Mouse (Mus musculus) heart, embryonic 15.5 days (tissue): ENCODE data around the gene Polr2h. TPM values are rescaled to one million over a fixed set of nuclear protein-coding genes. Genes with fewer than 3 reads are reported as not detected.
"Not testable (repeated sequence)": the region's sequence is repeated elsewhere in the genome, so short reads cannot be mapped to it uniquely, and the experiment has no call there.

Experiments used
- ATAC-seq: fragments of 200-750 bp; cut with Nextera tagmentation; replicated peaks from 2 replicates; pipeline ENCODE4 v1.8.0; 2017; ENCODE audit warnings: low read depth, moderate TSS enrichment; ENCODE audit not compliant: insufficient number of reproducible peaks, insufficient read depth, low FRiP score
- H3K27ac ChIP-seq: fragments of 300-500 bp; sonication (generic); 2 replicates; pipeline ENCODE4 v1.5.1; 2015; ENCODE audit warnings: mild to moderate bottlenecking, inconsistent platforms
- H3K27me3 ChIP-seq: fragments of 300-500 bp; sonication (generic); 2 replicates; pipeline ENCODE4 v1.6.1; 2015; ENCODE audit warnings: inconsistent platforms
- H3K36me3 ChIP-seq: fragments of 300-500 bp; sonication (generic); 2 replicates; pipeline ENCODE4 v1.6.1; 2015; ENCODE audit warnings: mild to moderate bottlenecking, inconsistent platforms
- H3K4me1 ChIP-seq: fragments of 300-500 bp; sonication (generic); replicated peaks from 2 replicates; pipeline ENCODE4 v1.6.1; 2015; ENCODE audit warnings: inconsistent platforms
- H3K4me2 ChIP-seq: fragments of 300-500 bp; sonication (generic); 2 replicates; pipeline ENCODE4 v1.6.1; 2015; ENCODE audit warnings: inconsistent platforms, mild to moderate bottlenecking, moderate library complexity
- H3K4me3 ChIP-seq: fragments of 300-500 bp; sonication (generic); 2 replicates; pipeline ENCODE4 v1.5.1; 2015; ENCODE audit warnings: mild to moderate bottlenecking, inconsistent platforms
- H3K9ac ChIP-seq: fragments of 300-500 bp; sonication (generic); 2 replicates; pipeline ENCODE4 v1.6.1; 2015; ENCODE audit warnings: mild to moderate bottlenecking, inconsistent platforms
- H3K9me3 ChIP-seq: fragments of 300-500 bp; sonication (generic); replicated peaks from 2 replicates; pipeline ENCODE4 v1.6.1; 2016; ENCODE audit warnings: inconsistent platforms
- WGBS: fragments of 180-500 bp; shearing (Covaris S2); methylation state at CpG from one replicate; pipeline ENCODE4 v1.1.7; 2015; ENCODE audit warnings: mixed read lengths; 5-methylcytosine and 5-hydroxymethylcytosine counted together
- polyA plus RNA-seq: library from polyadenylated mRNA; unstranded; fragments of >200 nt; fragmentation: Nextera tagmentation; extraction: Ambion mirVana; gene quantifications from 2 replicates; pipeline ENCODE4 v1.2.1, GENCODE M21; 2015

Polr2h gene
- polyA plus RNA-seq = 41.0 and 54.5 TPM in 2 replicates

- peak; percentile 83 for ATAC-seq
- Histone ChIP-seq H3K27me3 (no peaks in the 10 kb centered on the region), H3K4me2 (peak within 1 kb of the TSS; percentile 97), H3K27ac (peak within 1 kb of the TSS; percentile 93), H3K36me3 (peaks cover 9% of the 10 kb centered on the region; the same call in 1 of the 2 replicates), H3K4me3 (peak within 1 kb of the TSS; percentile 88), H3K9ac (peak within 1 kb of the TSS; percentile 83), H3K9me3 (no peaks in the 10 kb centered on the region), H3K4me1 (peaks cover 33% of the 10 kb centered on the region)
- WGBS = under 1% methylated on average over 62 of the region's 62 CpGs
These were observed at the start of gene Polr2h, which contains the start of gene Clcn2 for GRCm38 (mm10) chr16:20717181-20717977. Gene Polr2h, plus strand, starts transcription at chr16:20717665. Gene Clcn2, minus strand, starts transcription at chr16:20717746.

DNA sequence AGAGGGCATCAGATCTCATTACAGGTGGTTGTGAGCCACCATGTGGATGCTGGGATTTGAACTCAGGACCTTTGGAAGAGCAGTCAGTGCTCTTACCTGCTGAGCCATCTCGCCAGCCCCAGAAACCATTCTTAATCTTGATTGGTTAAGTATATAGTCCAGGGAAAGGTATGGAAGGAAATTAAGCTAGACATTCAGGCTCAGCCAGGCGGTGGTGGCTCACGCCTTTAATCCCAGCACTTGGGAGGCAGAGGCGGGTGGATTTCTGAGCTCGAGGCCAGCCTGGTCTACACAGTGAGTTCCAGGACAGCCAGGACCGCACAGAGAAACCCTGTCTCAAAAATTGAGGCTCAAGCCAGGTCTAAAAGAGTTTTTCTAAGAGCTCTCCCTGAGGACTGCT is 49.5 kb upstream of the Polr2h start, which contains the start of gene Eif4g1:
Gene Eif4g1, plus strand, starts transcription at position 301 of the 400 bp plus-strand sequence.
- not testable (repeated sequence) for H3K4me1 ChIP-seq, H3K9me3 ChIP-seq, H3K4me2 ChIP-seq, H3K27me3 ChIP-seq, H3K36me3 ChIP-seq, H3K27ac ChIP-seq, ATAC-seq, H3K9ac ChIP-seq, H3K4me3 ChIP-seq
- WGBS = 94% methylated on average over 5 of the region's 6 CpGs

DNA sequence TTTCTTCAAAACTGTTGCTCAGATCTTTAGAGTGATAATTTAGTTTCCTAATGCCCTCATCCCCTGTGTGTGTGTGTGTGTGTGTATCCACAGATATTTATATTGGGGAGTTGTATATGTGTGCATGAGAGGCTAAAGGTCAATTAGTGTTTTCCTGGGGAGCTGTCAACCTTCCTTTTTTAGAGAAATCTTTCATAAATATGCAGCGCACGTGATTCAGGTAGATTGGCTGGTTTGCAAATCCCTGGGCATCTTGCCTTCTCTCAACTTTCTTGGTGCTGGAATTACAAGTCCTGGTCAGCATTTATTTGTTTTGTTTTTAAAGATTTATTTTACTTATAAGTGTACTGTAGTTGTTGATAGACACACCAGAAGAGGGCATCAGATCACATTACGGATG is 47.2 kb upstream of the Polr2h start:
- Histone ChIP-seq H3K36me3 (peaks cover 5% of the 10 kb centered on the region), H3K27me3 (no peaks in the 10 kb centered on the region), H3K4me3 (no peak overlapping the region), H3K4me1 (peaks cover 21% of the 10 kb centered on the region), H3K27ac (no peak overlapping the region), H3K9ac (no peak overlapping the region), H3K9me3 (no peaks in the 10 kb centered on the region), H3K4me2 (no peak overlapping the region)
- ATAC-seq = no peak
- WGBS = 85% methylated on average over 3 of the region's 3 CpGs

GRCm38 (mm10) chr16:20671886-20672285 is 45.6 kb upstream of the Polr2h start:
- Histone ChIP-seq H3K4me1 (peaks cover 25% of the 10 kb centered on the region), H3K36me3 (peaks cover 20% of the 10 kb centered on the region), H3K9ac (no peak overlapping the region), H3K4me2 (peak overlapping the region; percentile 90), H3K9me3 (no peaks in the 10 kb centered on the region), H3K27me3 (no peaks in the 10 kb centered on the region), H3K4me3 (peak overlapping the region; percentile 86), H3K27ac (peak overlapping the region; percentile 91; the same call in 1 of the 2 replicates)
- no peak for ATAC-seq
- WGBS = 21% methylated on average over 6 of the region's 6 CpGs

DNA sequence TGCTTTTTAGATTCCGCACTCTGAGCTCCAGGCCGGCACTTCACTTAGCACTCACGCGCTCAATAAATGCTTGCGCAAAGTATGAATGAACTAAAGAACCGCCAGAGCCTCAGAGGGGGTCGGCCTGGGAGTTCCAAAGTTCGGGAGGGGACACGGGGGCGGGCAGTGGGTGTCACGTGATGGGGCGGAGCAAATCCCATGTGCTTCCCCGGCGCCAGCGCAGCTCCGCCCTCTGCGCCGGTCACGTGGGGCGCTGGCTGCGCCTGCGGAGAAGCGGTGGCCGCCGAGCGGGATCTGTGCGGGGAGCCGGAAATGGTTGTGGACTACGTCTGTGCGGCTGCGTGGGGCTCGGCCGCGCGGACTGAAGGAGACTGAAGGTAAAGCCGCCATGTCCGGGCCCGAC is 45.0 kb upstream of the Polr2h start:
- Histone ChIP-seq H3K4me2 (peak overlapping the region; percentile 90), H3K4me1 (peaks cover 30% of the 10 kb centered on the region), H3K27me3 (no peaks in the 10 kb centered on the region), H3K9ac (peak overlapping the region; percentile 96), H3K27ac (peak overlapping the region; percentile 91), H3K9me3 (no peaks in the 10 kb centered on the region), H3K36me3 (peaks cover 26% of the 10 kb centered on the region), H3K4me3 (peak overlapping the region; percentile 86)
- ATAC-seq = peak; percentile 93
- under 1% methylated on average over 38 of the region's 38 CpGs for WGBS

- Histone ChIP-seq H3K9ac (peak overlapping the region; percentile 96), H3K9me3 (no peaks in the 10 kb centered on the region), H3K36me3 (peaks cover 32% of the 10 kb centered on the region), H3K27ac (peak overlapping the region; percentile 91), H3K4me3 (peak overlapping the region; percentile 86), H3K27me3 (no peaks in the 10 kb centered on the region), H3K4me2 (peak overlapping the region; percentile 90), H3K4me1 (peaks cover 36% of the 10 kb centered on the region)
- under 1% methylated on average over 66 of the region's 78 CpGs for WGBS
- ATAC-seq = peak; percentile 76
These were observed 44.3 kb upstream of the Polr2h start for GRCm38 (mm10) chr16:20672965-20673705.

DNA sequence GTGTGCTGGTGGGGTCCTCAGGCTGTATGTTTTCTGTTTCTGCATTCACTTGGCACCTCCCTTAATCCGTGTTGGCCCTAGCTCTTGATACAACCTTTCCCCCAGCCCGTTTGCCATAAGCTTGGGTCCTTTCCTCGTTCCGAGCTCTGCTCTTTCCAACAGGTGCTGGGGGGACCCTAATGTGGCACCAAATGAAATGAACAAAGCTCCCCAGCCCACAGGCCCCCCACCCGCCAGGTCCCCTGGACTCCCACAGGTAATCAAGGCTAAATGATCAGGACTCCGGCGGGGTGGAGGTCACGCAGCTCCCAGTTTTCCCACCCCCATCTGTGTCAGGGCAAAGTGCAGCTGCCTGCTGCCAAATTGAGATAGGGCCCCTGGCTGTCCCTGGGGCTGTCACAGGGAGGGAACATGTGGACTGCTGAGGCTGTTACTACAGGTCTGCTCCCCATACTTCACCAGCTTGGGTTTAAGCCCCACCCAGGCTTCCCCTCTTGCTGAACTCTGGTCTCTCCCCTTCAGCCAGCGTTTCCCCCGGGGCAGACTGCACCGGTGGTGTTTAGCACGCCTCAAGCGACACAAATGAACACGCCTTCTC is 43.7 kb upstream of the Polr2h start:
- ATAC-seq = 0 out of 2 replicates have a peak, but pooled peaks have one; percentile 0
- Histone ChIP-seq H3K9me3 (no peaks in the 10 kb centered on the region), H3K4me2 (peak overlapping the region; percentile 90), H3K36me3 (peaks cover 39% of the 10 kb centered on the region), H3K4me3 (peak overlapping the region; percentile 86), H3K4me1 (peaks cover 39% of the 10 kb centered on the region), H3K9ac (peak overlapping the region; percentile 96), H3K27me3 (no peaks in the 10 kb centered on the region), H3K27ac (peak overlapping the region; percentile 91)
- 3% methylated on average over 14 of the region's 14 CpGs for WGBS

- no peak overlapping the region for H3K9ac ChIP-seq
- peak overlapping the region; percentile 86; the same call in 1 of the 2 replicates for H3K4me3 ChIP-seq
- no peak overlapping the region for H3K27ac ChIP-seq
- peaks cover 52% of the 10 kb centered on the region for H3K36me3 ChIP-seq
- no peak for ATAC-seq
- 88% methylated on average over 6 of the region's 6 CpGs for WGBS
- H3K4me1 ChIP-seq = peaks cover 39% of the 10 kb centered on the region
- no peaks in the 10 kb centered on the region for H3K9me3 ChIP-seq
- no peaks in the 10 kb centered on the region for H3K27me3 ChIP-seq
- peak overlapping the region; percentile 90; the same call in 1 of the 2 replicates for H3K4me2 ChIP-seq
These were observed 42.3 kb upstream of the Polr2h start for GRCm38 (mm10) chr16:20675213-20675612.

DNA sequence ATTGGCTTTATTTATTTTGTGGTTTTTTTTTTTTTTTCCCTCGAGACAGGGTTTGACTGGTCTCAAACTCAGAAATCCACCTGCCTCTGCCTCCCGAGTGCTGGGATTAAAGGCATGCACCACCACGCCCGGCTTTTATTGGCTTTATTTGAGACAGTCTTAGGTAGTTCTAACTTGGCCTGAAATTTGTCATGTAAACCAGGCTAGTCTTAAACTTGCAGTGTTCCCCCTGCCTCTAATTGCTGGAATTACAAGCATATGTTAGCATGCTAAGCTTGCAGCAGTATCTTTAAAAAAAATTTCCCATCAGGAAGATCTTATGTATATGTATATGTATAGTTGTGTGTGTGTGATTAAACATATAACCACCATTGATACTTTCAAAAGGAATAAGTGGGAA is 40.8 kb upstream of the Polr2h start:
- no peak overlapping the region for H3K4me3 ChIP-seq
- H3K9me3 ChIP-seq = no peaks in the 10 kb centered on the region
- no peaks in the 10 kb centered on the region for H3K27me3 ChIP-seq
- peaks cover 39% of the 10 kb centered on the region for H3K4me1 ChIP-seq
- H3K36me3 ChIP-seq = peaks cover 67% of the 10 kb centered on the region
- no peak overlapping the region for H3K27ac ChIP-seq
- no peak for ATAC-seq
- H3K9ac ChIP-seq = no peak overlapping the region
- WGBS = 82% methylated on average over 4 of the region's 4 CpGs
- H3K4me2 ChIP-seq = no peak overlapping the region

- no peaks in the 10 kb centered on the region for H3K27me3 ChIP-seq
- no peaks in the 10 kb centered on the region for H3K9me3 ChIP-seq
- H3K36me3 ChIP-seq = peaks cover 74% of the 10 kb centered on the region
- no peak overlapping the region for H3K9ac ChIP-seq
- H3K4me2 ChIP-seq = no peak overlapping the region
- H3K27ac ChIP-seq = peak overlapping the region; percentile 29
- no peak overlapping the region for H3K4me3 ChIP-seq
- WGBS = 83% methylated on average over 5 of the region's 5 CpGs
- peaks cover 34% of the 10 kb centered on the region for H3K4me1 ChIP-seq
- no peak for ATAC-seq
These were observed 40.1 kb upstream of the Polr2h start for GRCm38 (mm10) chr16:20677380-20677779.
